Mouse (Mus musculus) adrenal gland, adult 8-10 months (tissue): Measurements from ENCODE around the gene Tmem39b. TPM values are rescaled to one million over a fixed set of nuclear protein-coding genes. Genes with fewer than 3 reads are reported as not detected.

Experiments
- microRNA-seq, 2 experiments: library from miRNA; unstranded; fragments of <30 nt; microRNA quantifications; one replicate each; pipeline ENCODE4 v1.2.0; 2022
- total RNA-seq, 4 experiments: library from RNA; stranded (reverse); gene quantifications; 2 replicates each; pipeline ENCODE4 v1.2.4; 2022

The Tmem39b gene
- total RNA-seq, 4 experiments from 2014 or later = 10.5 to 13.9 (median 11.1) TPM

Small RNA genes lying within 50 kb of the gene (microRNA-seq; reads per million reads assigned to microRNA genes)
- 0.53 to 0.67 reads per million in 2 experiments for gene Mir7016

Other genes with a start within 250 kb of the Tmem39b start
- gene Bsdc1, start 235.3 kb downstream of the Tmem39b start, total RNA-seq = 10 to 100 TPM; 73.0 to 83.5 (median 80.3) TPM
- not detected for gene Tssk3, start 205.8 kb downstream of the Tmem39b start, total RNA-seq
- 1 to 10 TPM in 1 of 4 experiments, not detected in 3; 1.2 TPM for gene Fam229a, start 205.6 kb downstream of the Tmem39b start, total RNA-seq
- gene Marcksl1, start 183.3 kb downstream of the Tmem39b start, total RNA-seq = 10 to 100 TPM; 36.0 to 48.0 (median 43.9) TPM
- 10 to 100 TPM; 41.0 to 84.1 (median 61.0) TPM for gene Hdac1, start 154.1 kb downstream of the Tmem39b start, total RNA-seq
- 1 to 10 TPM; 1.9 to 3.5 (median 2.6) TPM for gene Lck, start 123.2 kb downstream of the Tmem39b start, total RNA-seq
- 10 to 100 TPM; 25.5 to 43.5 (median 29.0) TPM for gene Fam167b, start 118.3 kb downstream of the Tmem39b start, total RNA-seq
- gene Eif3i, start 96.2 kb downstream of the Tmem39b start, total RNA-seq = 100 to 1,000 TPM; 174 to 190 (median 182) TPM
- gene Tmem234, start 96.2 kb downstream of the Tmem39b start, total RNA-seq = 100 to 1,000 TPM; 104 to 120 (median 109) TPM
- 1 to 10 TPM; 1.4 to 4.2 (median 2.8) TPM for gene Dcdc2b, start 82.6 kb downstream of the Tmem39b start, total RNA-seq
- 10 to 100 TPM; 35.1 to 47.4 (median 43.0) TPM for gene Iqcc, start 77.7 kb downstream of the Tmem39b start, total RNA-seq
- 10 to 100 TPM; 32.1 to 49.2 (median 43.5) TPM for gene Ccdc28b, start 72.9 kb downstream of the Tmem39b start, total RNA-seq
- gene Txlna, start 55.8 kb downstream of the Tmem39b start, total RNA-seq = 10 to 100 TPM; 65.9 to 84.3 (median 74.4) TPM
- gene Kpna6, start 24.1 kb downstream of the Tmem39b start, total RNA-seq = 100 to 1,000 TPM in 2 of 4 experiments, 10 to 100 TPM in 2; 79.9 to 108 (median 103) TPM
- 10 to 100 TPM; 70.1 to 80.2 (median 76.4) TPM for gene Khdrbs1, start 45.5 kb upstream of the Tmem39b start, total RNA-seq
- 100 to 1,000 TPM; 321 to 460 (median 353) TPM for gene Ptp4a2, start 114.4 kb upstream of the Tmem39b start, total RNA-seq
- gene Spocd1, start 232.4 kb upstream of the Tmem39b start, total RNA-seq = 1 to 10 TPM; 1.2 to 2.7 (median 2.1) TPM